Mouse (Mus musculus): ENCODE data around the gene Gm11938. TPM values are rescaled to one million over a fixed set of nuclear protein-coding genes. Genes with fewer than 3 reads are reported as not detected.
"Not testable (repeated sequence)": the region's sequence is repeated elsewhere in the genome, so short reads cannot be mapped to it uniquely, and the experiment has no call there.

The Gm11938 gene
- polyA plus RNA-seq, 2 experiments = not detected

DNA sequence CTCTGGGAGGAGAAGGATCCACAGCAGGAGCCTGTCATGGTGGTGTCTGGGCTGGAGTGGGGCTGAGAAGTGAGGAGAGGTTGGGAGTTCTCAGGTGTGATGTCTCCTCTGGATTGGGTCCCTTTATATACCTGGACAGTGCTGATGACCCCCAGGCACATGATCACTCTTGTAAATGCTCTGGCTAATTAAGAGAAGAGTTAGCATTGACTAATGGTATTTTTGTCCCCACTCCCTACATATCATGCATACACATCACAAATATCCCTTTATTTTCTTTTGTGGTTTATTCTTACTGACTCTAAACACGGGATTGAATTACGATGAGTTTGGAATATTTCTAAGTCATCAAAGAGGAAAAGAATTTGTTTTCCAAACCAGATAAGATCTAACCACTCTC is 17.2 kb upstream of the Gm11938 start, which contains the start of gene Gm11562:
Gm11562 (minus strand) TSS at position 101 of the 400 bp plus-strand sequence.
- WGBS = 74% methylated on average over 2 of the region's 2 CpGs
- DNase-seq (ENCODE audit: low spot score) (no peak), ATAC-seq (ENCODE audit: low FRiP score, low read depth) (no peak)

DNA sequence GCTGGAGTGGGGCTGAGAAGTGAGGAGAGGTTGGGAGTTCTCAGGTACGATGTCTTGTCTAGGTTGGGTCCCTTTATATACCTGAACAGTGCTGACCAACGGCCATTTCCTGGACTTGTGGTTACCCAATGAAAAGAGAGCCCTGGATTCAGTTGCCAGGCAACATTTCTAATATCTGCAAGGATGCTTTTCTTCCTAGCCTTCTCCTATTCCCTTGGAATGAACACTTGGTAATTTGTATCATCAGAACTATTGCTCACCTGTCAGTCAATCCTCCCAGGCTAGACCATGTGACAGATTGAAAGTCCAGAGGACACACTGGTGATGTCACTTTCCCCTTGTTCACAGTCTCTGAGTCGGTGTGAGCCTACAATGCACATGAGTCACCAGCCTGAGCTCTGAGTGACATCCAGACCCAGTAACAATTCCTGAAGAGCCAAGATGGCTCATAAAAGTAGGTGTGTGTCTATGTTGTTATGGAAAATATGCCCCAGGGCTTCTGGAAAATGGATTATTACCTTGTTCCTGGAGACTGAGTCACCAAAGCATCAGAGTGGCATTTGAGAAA is 11.8 kb upstream of the Gm11938 start, which contains the start of gene Krtap2-4:
Krtap2-4 (minus strand) TSS at position 51 of the 568 bp plus-strand sequence.
- DNase-seq (ENCODE audit: low spot score) (no peak), ATAC-seq (ENCODE audit: low FRiP score, low read depth) (no peak)
- Histone ChIP-seq H3K27ac (replicated peaks; ENCODE audit: low read depth, low read length) (no peak within 1 kb of the TSS), H3K4me2 (replicated peaks; ENCODE audit: low read depth, low read length, severe bottlenecking) (no peak within 1 kb of the TSS), H3K9ac (ENCODE audit: low read depth, low read length, severe bottlenecking) (no peak within 1 kb of the TSS), H3K4me1 (ENCODE audit: control insufficient read depth, insufficient read depth, low read length) (no peaks in the 10 kb centered on the region), H3K36me3 (ENCODE audit: control insufficient read depth, insufficient read depth, low read length) (no peaks in the 10 kb centered on the region), H3K4me3 (replicated peaks; ENCODE audit: low read length) (no peak within 1 kb of the TSS), H3K9me3 (ENCODE audit: control insufficient read depth, low read length) (no peaks in the 10 kb centered on the region), H3K27me3 (ENCODE audit: control insufficient read depth, insufficient read depth, low read length) (no peaks in the 10 kb centered on the region)
- 72% methylated on average over 3 of the region's 3 CpGs for WGBS
- no peak for TF ChIP-seq POLR2A (IDR thresholded peaks at IDR 0.05; ENCODE audit: borderline replicate concordance, extremely low read depth, insufficient read depth, insufficient read length)

More for the DNA sequence above, 17.2 kb upstream of the Gm11938 start, which contains the start of gene Gm11562:
- Histone ChIP-seq H3K27ac (replicated peaks; ENCODE audit: low read depth, low read length) (no peak within 1 kb of the TSS), H3K4me2 (replicated peaks; ENCODE audit: low read depth, low read length, severe bottlenecking) (no peak within 1 kb of the TSS), H3K4me1 (ENCODE audit: control insufficient read depth, insufficient read depth, low read length) (no peaks in the 10 kb centered on the region), H3K36me3 (ENCODE audit: control insufficient read depth, insufficient read depth, low read length) (no peaks in the 10 kb centered on the region), H3K9me3 (ENCODE audit: control insufficient read depth, low read length) (no peaks in the 10 kb centered on the region), H3K27me3 (ENCODE audit: control insufficient read depth, insufficient read depth, low read length) (no peaks in the 10 kb centered on the region), H3K4me3 (replicated peaks; ENCODE audit: low read length) (no peak within 1 kb of the TSS), H3K9ac (ENCODE audit: low read depth, low read length, severe bottlenecking) (no peak within 1 kb of the TSS)
- no peak for TF ChIP-seq POLR2A (IDR thresholded peaks at IDR 0.05; ENCODE audit: borderline replicate concordance, extremely low read depth, insufficient read depth, insufficient read length)

DNA sequence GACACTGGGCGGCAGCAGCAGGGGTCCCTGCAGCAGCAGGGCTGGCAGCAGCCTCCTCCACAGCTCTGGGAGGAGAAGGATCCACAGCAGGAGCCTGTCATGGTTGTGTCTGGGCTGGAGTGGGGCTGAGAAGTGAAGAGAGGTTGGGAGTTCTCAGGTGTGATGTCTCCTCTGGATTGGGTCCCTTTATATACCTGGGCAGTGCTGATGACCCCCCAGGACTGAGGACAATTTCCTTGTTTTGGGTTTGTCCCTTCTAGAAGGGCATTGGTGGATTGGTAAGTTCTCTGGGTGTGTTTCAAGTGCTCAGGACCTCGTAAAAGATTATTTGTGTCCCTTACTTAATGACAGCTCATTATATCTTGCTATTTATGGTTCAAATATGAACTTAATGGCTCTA is 7.0 kb upstream of the Gm11938 start, which contains the start of gene Gm11937:
Gm11937 (minus strand) TSS at position 101 of the 400 bp plus-strand sequence.
- H3K9me3 ChIP-seq (ENCODE audit: control insufficient read depth, low read length); DNase-seq (ENCODE audit: low spot score); H3K36me3 ChIP-seq (ENCODE audit: control insufficient read depth, insufficient read depth, low read length); H3K27ac ChIP-seq (replicated peaks; ENCODE audit: low read depth, low read length); H3K27me3 ChIP-seq (ENCODE audit: control insufficient read depth, insufficient read depth, low read length); H3K4me1 ChIP-seq (ENCODE audit: control insufficient read depth, insufficient read depth, low read length); H3K4me2 ChIP-seq (replicated peaks; ENCODE audit: low read depth, low read length, severe bottlenecking); H3K9ac ChIP-seq (ENCODE audit: low read depth, low read length, severe bottlenecking); H3K4me3 ChIP-seq (replicated peaks; ENCODE audit: low read length); ATAC-seq (ENCODE audit: low FRiP score, low read depth): not testable (repeated sequence)
- WGBS = 52% methylated on average over 1 of the region's 2 CpGs

DNA sequence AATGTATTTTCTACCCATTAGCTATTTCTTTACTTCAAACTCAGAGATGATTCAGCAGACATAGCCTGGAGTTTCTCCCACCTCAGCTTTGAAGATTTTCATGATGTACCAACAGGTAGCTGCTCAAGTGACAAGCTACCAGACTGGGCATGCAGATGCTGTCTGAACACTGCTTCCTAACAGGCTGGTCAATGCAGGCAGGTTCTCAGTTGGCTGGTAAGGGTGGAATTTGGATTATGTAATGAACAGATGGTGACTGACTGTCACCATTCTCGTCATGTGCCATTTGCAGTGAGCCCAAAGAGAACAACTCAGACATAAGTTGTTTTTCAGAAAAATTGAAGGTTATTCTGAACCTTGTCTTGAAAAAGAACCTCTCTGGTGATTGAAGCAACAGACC is 6.0 kb upstream of the Gm11938 start:
- Histone ChIP-seq H3K27me3 (ENCODE audit: control insufficient read depth, insufficient read depth, low read length) (no peaks in the 10 kb centered on the region), H3K9ac (ENCODE audit: low read depth, low read length, severe bottlenecking) (no peak overlapping the region), H3K9me3 (ENCODE audit: control insufficient read depth, low read length) (no peaks in the 10 kb centered on the region), H3K4me3 (replicated peaks; ENCODE audit: low read length) (no peak overlapping the region), H3K27ac (replicated peaks; ENCODE audit: low read depth, low read length) (no peak overlapping the region), H3K36me3 (ENCODE audit: control insufficient read depth, insufficient read depth, low read length) (no peaks in the 10 kb centered on the region), H3K4me1 (ENCODE audit: control insufficient read depth, insufficient read depth, low read length) (no peaks in the 10 kb centered on the region), H3K4me2 (replicated peaks; ENCODE audit: low read depth, low read length, severe bottlenecking) (no peak overlapping the region)
- WGBS = 58% methylated on average over 1 of the region's 1 CpGs
- no peak for DNase-seq (ENCODE audit: low spot score)
- no peak for ATAC-seq (ENCODE audit: low FRiP score, low read depth)
- no peak for TF ChIP-seq POLR2A (IDR thresholded peaks at IDR 0.05; ENCODE audit: borderline replicate concordance, extremely low read depth, insufficient read depth, insufficient read length)

DNA sequence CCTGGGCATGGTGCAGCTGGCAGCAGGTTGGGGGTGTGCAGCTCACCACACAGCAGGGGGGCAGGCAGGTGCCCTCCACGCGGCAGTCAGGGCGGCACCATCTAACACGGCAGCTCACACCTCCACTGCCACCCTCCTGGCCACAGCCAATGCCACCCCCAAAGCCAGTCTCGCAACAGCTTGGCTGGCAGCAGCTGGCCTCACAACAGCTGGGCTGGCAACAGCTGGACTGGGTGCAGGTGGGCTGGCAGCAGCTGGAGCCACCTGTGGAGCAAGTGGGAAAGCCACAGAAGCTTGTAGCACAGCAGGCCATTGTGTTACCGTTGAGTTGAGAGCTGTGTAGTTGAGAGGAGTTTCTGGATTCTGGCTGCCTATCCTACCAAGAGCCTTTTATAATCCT is 5.4 kb downstream of the Gm11938 start, which contains the start of gene Krtap9-3:
Krtap9-3 (minus strand) TSS at position 364 of the 400 bp plus-strand sequence.
- 65% methylated on average over 5 of the region's 6 CpGs for WGBS

More for the DNA sequence above, 5.4 kb downstream of the Gm11938 start, which contains the start of gene Krtap9-3:
- H3K9me3 ChIP-seq (ENCODE audit: control insufficient read depth, low read length); H3K36me3 ChIP-seq (ENCODE audit: control insufficient read depth, insufficient read depth, low read length); H3K4me1 ChIP-seq (ENCODE audit: control insufficient read depth, insufficient read depth, low read length); ATAC-seq (ENCODE audit: low FRiP score, low read depth); H3K9ac ChIP-seq (ENCODE audit: low read depth, low read length, severe bottlenecking); DNase-seq (ENCODE audit: low spot score); H3K27ac ChIP-seq (replicated peaks; ENCODE audit: low read depth, low read length); H3K4me2 ChIP-seq (replicated peaks; ENCODE audit: low read depth, low read length, severe bottlenecking); H3K27me3 ChIP-seq (ENCODE audit: control insufficient read depth, insufficient read depth, low read length); H3K4me3 ChIP-seq (replicated peaks; ENCODE audit: low read length): not testable (repeated sequence)
